Mouse (Mus musculus): ENCODE results near the gene Brinp1.

Brinp1 gene

DNA sequence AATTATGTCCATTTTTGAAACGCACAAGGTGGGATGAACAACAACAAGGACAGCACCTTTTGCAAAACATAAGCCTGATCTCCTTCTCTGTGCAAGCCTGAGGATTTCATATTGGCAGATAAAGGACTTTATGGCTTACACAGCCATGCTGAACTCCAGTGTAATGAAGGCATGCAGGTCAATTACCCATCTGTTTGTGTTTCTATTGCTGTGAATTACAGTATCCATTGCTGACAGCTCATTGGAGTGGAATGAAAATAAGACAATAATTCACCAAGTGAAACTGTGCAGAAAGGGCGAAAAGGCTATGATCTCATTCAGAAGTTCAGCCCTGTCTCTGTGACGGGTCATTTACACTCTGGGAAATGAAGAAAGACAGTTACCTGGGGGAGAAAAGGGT, 147.7 kb downstream of the Brinp1 start:
- DNase-seq, result no peak

DNA sequence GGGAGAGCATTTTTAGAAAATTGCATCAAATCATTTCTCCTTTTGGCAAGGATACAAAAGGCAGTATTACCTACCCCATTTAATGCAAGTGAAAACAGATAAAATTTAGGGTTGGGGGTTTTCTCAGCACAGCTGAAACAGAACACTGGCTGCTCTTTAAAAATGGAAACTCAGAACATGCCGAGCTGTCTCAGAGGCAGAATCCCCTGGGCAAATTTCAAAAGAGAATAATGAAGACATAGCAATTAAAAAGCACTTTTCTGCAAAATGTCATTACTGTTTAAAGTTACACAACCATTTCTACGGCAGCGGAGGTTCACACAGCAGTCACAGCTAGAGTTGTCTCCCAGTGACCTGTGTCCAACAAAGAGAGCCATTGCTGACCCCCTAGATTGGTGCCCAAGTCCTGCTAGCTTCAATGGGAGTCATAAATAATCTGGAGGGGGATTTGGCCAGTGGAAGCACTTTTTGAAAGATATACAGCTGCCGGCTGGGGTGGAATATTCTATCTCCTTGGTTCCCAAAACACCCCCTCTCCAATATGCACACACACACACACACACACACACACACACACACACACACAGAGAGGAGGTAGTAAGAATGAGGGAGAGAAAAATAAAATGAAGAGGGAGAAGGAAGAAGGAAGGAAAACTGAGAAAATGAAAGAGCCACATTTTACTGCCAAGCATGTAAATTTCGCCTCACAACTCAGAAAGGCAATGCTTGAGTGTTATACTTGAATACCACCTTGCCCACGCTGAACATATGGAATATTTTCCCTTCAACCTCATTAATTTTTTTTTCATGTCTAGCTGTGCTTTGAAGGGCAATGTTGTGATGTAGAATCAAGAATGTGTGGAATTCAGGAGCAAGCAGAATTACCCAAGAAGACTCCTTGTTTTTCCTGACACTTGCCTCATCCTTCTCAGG, 152.0 kb downstream of the Brinp1 start:
- DNase-seq, result no peak

DNA sequence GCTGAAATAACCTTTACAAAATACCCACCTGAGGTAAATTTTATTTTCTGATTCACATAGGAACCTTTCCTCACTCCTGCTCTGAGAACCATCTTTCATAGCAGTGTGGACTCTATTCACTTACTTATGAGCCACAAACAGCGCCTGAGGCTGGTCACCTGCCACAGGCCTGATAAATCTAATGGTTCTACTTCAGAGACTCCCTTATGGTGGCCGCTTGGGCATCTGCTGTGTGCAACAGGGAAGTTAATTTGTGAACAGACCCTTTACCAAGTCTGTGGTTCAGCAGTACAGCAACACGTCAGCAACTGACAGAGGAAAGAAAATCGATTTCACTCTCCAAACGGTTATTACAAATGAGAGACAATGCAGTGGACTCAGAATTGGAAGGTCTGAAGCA, 164.2 kb downstream of the Brinp1 start:
- no peak for DNase-seq

DNA sequence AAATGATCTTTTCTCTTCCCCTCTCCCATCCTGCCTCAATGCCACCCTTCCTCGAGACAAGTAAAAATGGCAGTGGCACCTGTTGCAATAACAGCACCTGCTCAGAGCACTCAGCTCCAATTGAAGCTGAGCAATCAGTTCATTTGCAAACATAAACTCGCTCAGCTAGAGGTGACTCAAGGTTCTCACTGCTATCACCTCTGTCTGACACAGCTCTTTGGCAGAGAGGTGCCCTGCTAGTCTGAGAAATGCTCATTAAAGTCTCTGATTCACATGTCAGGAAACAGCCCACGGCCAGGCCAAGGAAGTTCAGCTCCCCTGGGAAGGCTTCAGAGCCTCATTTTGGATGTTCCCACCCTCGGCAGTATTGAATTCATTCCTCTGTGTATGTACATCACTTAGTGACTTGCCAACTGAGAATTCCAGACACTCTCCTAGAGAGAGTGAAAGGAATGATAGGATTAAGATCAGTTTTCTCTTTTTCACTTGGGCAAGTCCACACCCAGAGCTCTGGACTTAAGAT, 165.7 kb downstream of the Brinp1 start:
- no peak for DNase-seq

DNA sequence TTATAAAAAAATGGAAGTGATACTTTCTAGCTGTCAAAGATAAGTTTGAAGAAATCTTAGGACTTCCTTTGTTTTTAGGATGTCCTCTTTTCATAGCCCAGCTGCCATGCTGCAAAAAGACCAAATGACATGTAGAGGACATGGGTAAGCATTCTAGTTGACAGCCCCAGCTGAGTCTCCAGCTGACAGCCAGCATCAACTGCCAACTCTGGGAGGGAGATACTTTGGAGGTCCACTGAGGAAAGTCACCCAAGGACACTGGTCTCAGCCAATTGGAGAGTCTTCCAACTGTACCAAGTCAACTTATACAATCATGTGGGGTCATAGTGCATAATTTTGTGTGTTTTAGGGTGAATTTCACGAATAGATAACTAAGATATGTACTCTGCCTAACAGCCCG, 166.6 kb downstream of the Brinp1 start:
- no peak for DNase-seq

DNA sequence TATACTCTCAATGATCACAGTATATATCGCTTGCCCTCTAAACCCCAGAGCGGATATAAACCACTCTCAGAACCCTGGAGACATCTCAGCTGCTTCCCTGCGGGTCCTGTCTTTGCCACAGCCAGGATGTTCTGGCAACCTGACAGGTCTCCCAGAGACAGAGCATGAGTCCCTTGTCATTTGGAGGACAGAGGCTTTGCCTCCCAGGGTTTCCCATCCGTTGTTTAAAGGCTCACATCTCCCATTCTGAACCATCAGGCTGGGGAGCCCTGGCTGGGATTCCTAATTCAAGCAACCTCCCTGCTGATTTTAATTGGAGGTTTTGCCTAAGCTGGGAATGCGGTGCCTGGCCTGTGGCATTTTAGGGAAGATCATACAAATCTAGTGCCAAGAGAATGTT, 185.9 kb downstream of the Brinp1 start:
- DNase-seq, result peak; percentile 13

DNA sequence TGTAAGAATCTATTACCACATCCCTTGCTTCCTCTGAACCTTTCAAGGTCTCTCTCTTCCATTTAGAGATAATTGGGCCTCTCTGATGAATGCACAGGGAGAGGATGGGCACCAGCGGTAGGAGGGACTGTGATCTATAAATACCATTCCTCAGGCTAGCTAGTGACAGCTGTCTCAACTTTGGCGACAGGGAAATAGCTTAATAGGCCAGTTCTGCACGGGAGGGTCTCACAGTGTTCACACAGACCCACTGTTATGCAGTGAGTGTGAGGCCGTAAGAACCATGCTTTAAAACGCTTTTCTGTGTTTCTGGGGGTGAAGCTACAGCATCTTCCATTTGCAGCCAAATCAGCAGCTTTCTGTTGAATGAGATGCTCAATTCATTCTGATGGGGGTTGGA, 186.8 kb downstream of the Brinp1 start:
- DNase-seq, result no peak

DNA sequence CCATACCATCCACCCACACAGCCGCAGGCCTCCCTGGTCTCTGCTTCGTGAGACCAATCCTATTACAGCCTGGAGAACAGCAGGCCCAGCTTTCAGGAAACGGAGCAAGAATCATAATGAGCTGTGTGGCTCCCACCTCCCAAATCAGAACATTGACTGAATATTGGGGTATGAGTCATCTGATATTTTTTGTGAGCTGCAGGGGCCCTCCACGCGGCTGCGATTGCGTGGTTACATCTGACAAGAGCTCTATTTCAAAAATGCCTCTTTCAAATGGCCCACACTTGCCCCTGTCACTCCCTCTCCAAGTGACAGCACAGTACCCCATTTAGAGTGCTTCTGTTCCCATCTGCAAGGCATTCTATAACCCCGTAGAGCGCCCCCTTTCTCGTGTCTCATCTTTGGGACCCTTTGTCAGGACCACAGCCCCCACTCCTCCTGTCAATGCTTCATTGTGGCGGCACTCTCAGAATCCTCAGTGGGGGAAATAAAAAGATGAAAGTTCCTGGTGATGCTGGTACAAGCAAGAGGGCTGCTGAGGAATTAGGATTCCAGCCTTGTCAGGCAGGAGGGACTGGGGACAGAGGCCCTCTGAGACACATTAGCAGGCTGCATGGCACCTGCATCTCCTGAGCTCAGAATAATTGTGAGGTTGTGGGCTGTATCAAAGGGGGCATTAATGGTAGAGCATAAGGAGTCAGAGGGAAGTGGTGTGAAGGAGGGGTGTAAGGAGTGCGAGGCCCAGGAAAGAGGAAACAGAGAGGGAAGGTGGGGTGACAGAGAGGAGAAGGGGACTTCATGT, 188.2 kb downstream of the Brinp1 start:
- peak; percentile 31 for DNase-seq

DNA sequence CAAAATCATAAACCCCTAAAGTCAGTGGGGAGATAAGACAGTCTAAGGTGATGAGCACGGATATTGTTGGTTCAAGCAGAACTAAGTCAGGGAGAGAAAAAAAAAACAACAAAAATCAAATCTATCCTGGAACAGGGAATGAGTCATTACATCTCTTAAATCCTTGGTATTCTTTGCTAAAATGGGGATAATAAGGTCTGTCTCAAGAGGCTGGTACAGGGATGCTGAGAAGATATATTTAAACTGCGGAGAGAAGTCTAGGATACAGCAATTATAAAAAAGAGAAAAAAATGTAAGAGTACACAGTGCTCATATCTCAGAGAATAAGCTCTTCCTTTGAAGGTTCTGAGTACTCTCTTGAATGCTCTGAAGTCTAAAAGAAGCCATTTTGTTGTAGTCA, 189.3 kb downstream of the Brinp1 start:
- no peak for DNase-seq

DNA sequence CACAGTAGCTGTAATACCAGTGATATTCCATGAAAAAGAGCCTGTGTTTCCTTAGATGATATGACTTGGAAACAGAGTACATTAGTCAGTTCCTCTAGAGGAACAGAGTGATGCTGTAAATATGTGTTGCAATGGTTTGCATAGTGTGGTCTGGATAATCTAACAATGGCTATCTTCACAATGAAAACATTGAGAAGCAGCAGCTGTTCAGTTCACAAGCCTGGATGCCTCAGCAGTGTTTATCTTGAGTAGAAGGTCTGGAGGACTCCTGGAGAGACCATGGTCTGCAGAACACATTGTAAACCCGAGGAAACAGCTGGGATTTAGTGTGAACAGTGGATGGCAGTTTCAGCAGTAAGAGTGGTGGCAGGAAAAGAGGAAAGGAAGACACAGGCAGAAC, 233.2 kb downstream of the Brinp1 start:
- no peak for DNase-seq

Data from right cerebral cortex, postnatal 4 days (tissue).